Mouse (Mus musculus) heart, embryonic 16.5 days (tissue): ENCODE results near the gene Il2rb. TPM values are rescaled to one million over a fixed set of nuclear protein-coding genes. Genes with fewer than 3 reads are reported as not detected.
A peak's percentile ranks its signal among the peaks of the same experiment; 100 is the strongest.

Experiments
- ATAC-seq: fragments of 200-750 bp; cut with Nextera tagmentation; replicated peaks from 2 replicates; pipeline ENCODE4 v1.8.0; 2017; ENCODE audit warnings: moderate number of reproducible peaks; ENCODE audit not compliant: insufficient read depth, low FRiP score; ENCODE audit errors: extremely low read depth
- H3K27ac ChIP-seq: fragments of 300-500 bp; sonication (generic); 2 replicates; pipeline ENCODE4 v1.5.1; 2014; ENCODE audit warnings: mild to moderate bottlenecking, low read length, control low read depth, moderate library complexity
- H3K27me3 ChIP-seq: fragments of 300-500 bp; sonication (generic); 2 replicates; pipeline ENCODE4 v1.6.1; 2014; ENCODE audit warnings: low read length, mixed read lengths; ENCODE audit not compliant: control insufficient read depth, insufficient read depth
- H3K36me3 ChIP-seq: fragments of 300-500 bp; sonication (generic); 2 replicates; pipeline ENCODE4 v1.6.1; 2014; ENCODE audit not compliant: control insufficient read depth, insufficient read depth
- H3K4me1 ChIP-seq: fragments of 300-500 bp; sonication (generic); 2 replicates; pipeline ENCODE4 v1.6.1; 2014; ENCODE audit warnings: low read length, mixed read lengths; ENCODE audit not compliant: control insufficient read depth, insufficient read depth
- H3K4me2 ChIP-seq: fragments of 300-500 bp; sonication (generic); 2 replicates; pipeline ENCODE4 v1.6.1; 2014; ENCODE audit warnings: low read depth, mild to moderate bottlenecking, control low read depth, low read length
- H3K4me3 ChIP-seq: fragments of 300-500 bp; sonication (generic); 2 replicates; pipeline ENCODE4 v1.5.1; 2014; ENCODE audit warnings: mild to moderate bottlenecking, control low read depth, low read length
- H3K9ac ChIP-seq: fragments of 300-500 bp; sonication (generic); 2 replicates; pipeline ENCODE4 v1.6.1; 2014; ENCODE audit warnings: low read length, control low read depth
- H3K9me3 ChIP-seq: fragments of 300-500 bp; sonication (generic); replicated peaks from 2 replicates; pipeline ENCODE4 v1.6.1; 2016; ENCODE audit warnings: low read length; ENCODE audit not compliant: control insufficient read depth
- WGBS: fragments of 180-500 bp; shearing (Covaris S2); extraction: QIAGEN DNeasy Blood & Tissue Kit; methylation state at CpG from one replicate; pipeline ENCODE4 v1.1.7; 2014; 5-methylcytosine and 5-hydroxymethylcytosine counted together
- polyA plus RNA-seq: library from polyadenylated mRNA; unstranded; fragments of >200 nt; fragmentation: Nextera tagmentation; extraction: Ambion mirVana; gene quantifications from 2 replicates; pipeline ENCODE4 v1.2.1, GENCODE M21; 2015

The Il2rb gene
- polyA plus RNA-seq, 1 experiment from 2014 or later = 4.9 TPM

- no peak overlapping the region for H3K4me2 ChIP-seq
- no peaks in the 10 kb centered on the region for H3K9me3 ChIP-seq
- ATAC-seq = no peak
- WGBS = 85% methylated on average over 5 of the region's 5 CpGs
- H3K27ac ChIP-seq = no peak overlapping the region
- H3K4me1 ChIP-seq = peaks cover 14% of the 10 kb centered on the region
- no peaks in the 10 kb centered on the region for H3K27me3 ChIP-seq
- H3K9ac ChIP-seq = no peak overlapping the region
- no peak overlapping the region for H3K4me3 ChIP-seq
- H3K36me3 ChIP-seq = no peaks in the 10 kb centered on the region
Observed at GRCm38 (mm10) chr15:78524163-78524562, 29.1 kb upstream of the Il2rb start.

GRCm38 (mm10) chr15:78521892-78522291, 26.8 kb upstream of the Il2rb start:
- H3K27me3 ChIP-seq = no peaks in the 10 kb centered on the region
- H3K36me3 ChIP-seq = no peaks in the 10 kb centered on the region
- no peak for ATAC-seq
- no peaks in the 10 kb centered on the region for H3K9me3 ChIP-seq
- no peak overlapping the region for H3K27ac ChIP-seq
- no peak overlapping the region for H3K4me3 ChIP-seq
- peaks cover 13% of the 10 kb centered on the region for H3K4me1 ChIP-seq
- 65% methylated on average over 6 of the region's 6 CpGs for WGBS
- no peak overlapping the region for H3K4me2 ChIP-seq
- no peak overlapping the region for H3K9ac ChIP-seq

GRCm38 (mm10) chr15:78521331-78521730, 26.3 kb upstream of the Il2rb start:
- Histone ChIP-seq H3K9me3 (no peaks in the 10 kb centered on the region), H3K4me3 (no peak overlapping the region), H3K4me2 (no peak overlapping the region), H3K36me3 (no peaks in the 10 kb centered on the region), H3K27ac (no peak overlapping the region), H3K4me1 (peaks cover 15% of the 10 kb centered on the region), H3K9ac (no peak overlapping the region), H3K27me3 (no peaks in the 10 kb centered on the region)
- 67% methylated on average over 8 of the region's 8 CpGs for WGBS
- no peak for ATAC-seq

- Histone ChIP-seq H3K36me3 (no peaks in the 10 kb centered on the region), H3K27me3 (no peaks in the 10 kb centered on the region), H3K27ac (peak overlapping the region; percentile 5), H3K4me2 (no peak overlapping the region), H3K4me1 (peaks cover 15% of the 10 kb centered on the region), H3K4me3 (no peak overlapping the region), H3K9me3 (no peaks in the 10 kb centered on the region), H3K9ac (no peak overlapping the region)
- WGBS = 61% methylated on average over 13 of the region's 13 CpGs
- ATAC-seq = peak; percentile 67; the same call in 1 of the 2 replicates
Observed at GRCm38 (mm10) chr15:78520112-78520715, 25.1 kb upstream of the Il2rb start.

- Histone ChIP-seq H3K9ac (no peak overlapping the region; the same call in 1 of the 2 replicates), H3K27ac (no peak overlapping the region), H3K4me3 (no peak overlapping the region), H3K36me3 (no peaks in the 10 kb centered on the region), H3K4me2 (no peak overlapping the region), H3K4me1 (peaks cover 15% of the 10 kb centered on the region), H3K9me3 (no peaks in the 10 kb centered on the region), H3K27me3 (no peaks in the 10 kb centered on the region)
- ATAC-seq = no peak
- WGBS = 42% methylated on average over 7 of the region's 7 CpGs
Observed at GRCm38 (mm10) chr15:78518221-78518620, 23.1 kb upstream of the Il2rb start.

- no peak for ATAC-seq
- H3K27me3 ChIP-seq = no peaks in the 10 kb centered on the region
- WGBS = 76% methylated on average over 6 of the region's 6 CpGs
- H3K27ac ChIP-seq = no peak overlapping the region
- no peak overlapping the region for H3K4me3 ChIP-seq
- no peaks in the 10 kb centered on the region for H3K36me3 ChIP-seq
- no peak overlapping the region for H3K9ac ChIP-seq
- H3K9me3 ChIP-seq = no peaks in the 10 kb centered on the region
- H3K4me1 ChIP-seq = peaks cover 15% of the 10 kb centered on the region
- H3K4me2 ChIP-seq = no peak overlapping the region
Observed at GRCm38 (mm10) chr15:78515759-78516158, 20.7 kb upstream of the Il2rb start.

- H3K4me3 ChIP-seq = no peak overlapping the region
- H3K36me3 ChIP-seq = no peaks in the 10 kb centered on the region
- ATAC-seq = 0 out of 2 replicates have a peak, but pooled peaks have one; percentile 21
- peaks cover 22% of the 10 kb centered on the region for H3K4me1 ChIP-seq
- no peak overlapping the region for H3K27ac ChIP-seq
- no peak overlapping the region for H3K9ac ChIP-seq
- no peaks in the 10 kb centered on the region for H3K9me3 ChIP-seq
- no peaks in the 10 kb centered on the region for H3K27me3 ChIP-seq
- WGBS = 27% methylated on average over 7 of the region's 7 CpGs
- H3K4me2 ChIP-seq = no peak overlapping the region
Observed at GRCm38 (mm10) chr15:78514393-78515146, 19.5 kb upstream of the Il2rb start.

- Histone ChIP-seq H3K27me3 (no peaks in the 10 kb centered on the region), H3K4me1 (peaks cover 17% of the 10 kb centered on the region), H3K4me2 (no peak overlapping the region), H3K36me3 (no peaks in the 10 kb centered on the region), H3K4me3 (no peak overlapping the region), H3K9me3 (no peaks in the 10 kb centered on the region), H3K9ac (no peak overlapping the region), H3K27ac (no peak overlapping the region)
- ATAC-seq = no peak
- WGBS = 81% methylated on average over 14 of the region's 14 CpGs
Observed at GRCm38 (mm10) chr15:78513019-78513418, 17.9 kb upstream of the Il2rb start.

- no peak overlapping the region for H3K4me3 ChIP-seq
- WGBS = 79% methylated on average over 7 of the region's 7 CpGs
Observed at GRCm38 (mm10) chr15:78511951-78512350, 16.9 kb upstream of the Il2rb start.

More at GRCm38 (mm10) chr15:78511951-78512350, 16.9 kb upstream of the Il2rb start:
- Histone ChIP-seq H3K4me2 (no peak overlapping the region), H3K27ac (no peak overlapping the region), H3K36me3 (no peaks in the 10 kb centered on the region), H3K9ac (no peak overlapping the region), H3K4me1 (peaks cover 14% of the 10 kb centered on the region), H3K27me3 (no peaks in the 10 kb centered on the region), H3K9me3 (no peaks in the 10 kb centered on the region)
- no peak for ATAC-seq
